Mouse (Mus musculus): ENCODE data around the gene Efcab5.

- TF ChIP-seq CTCF (IDR thresholded peaks at IDR 0.05; ENCODE audit: borderline replicate concordance, insufficient read depth, low read depth, low read length) (no peak), POLR2A (IDR thresholded peaks at IDR 0.05; ENCODE audit: borderline replicate concordance, insufficient read depth, low read length) (no peak)
Observed at GRCm38 (mm10) chr11:77230765-77231164, 42.0 kb upstream of the Efcab5 start.
